Mouse (Mus musculus): Measurements from ENCODE around the gene Zmiz1.

The Zmiz1 gene

GRCm38 (mm10) chr14:25422946-25423345 is 36.0 kb upstream of the Zmiz1 start:
- TF ChIP-seq POU5F1 (IDR thresholded peaks at IDR 0.05; ENCODE audit: borderline replicate concordance, low read length), result no peak
- no peak for TF ChIP-seq NANOG (IDR thresholded peaks at IDR 0.05; ENCODE audit: borderline replicate concordance, low read length)
- Histone ChIP-seq H3K4me1 (replicated peaks; ENCODE audit: low read depth, low read length) (peaks cover 4% of the 10 kb centered on the region; the same call in 1 of the 2 replicates), H3K36me3 (ENCODE audit: insufficient read depth, low read length) (no peaks in the 10 kb centered on the region), H3K9me3 (ENCODE audit: low read length) (no peaks in the 10 kb centered on the region), H3K4me3 (replicated peaks; ENCODE audit: low read length) (no peak overlapping the region), H3K27me3 (ENCODE audit: insufficient read depth, low read length) (peaks cover 21% of the 10 kb centered on the region)

GRCm38 (mm10) chr14:25423721-25424443 is 35.1 kb upstream of the Zmiz1 start:
- Histone ChIP-seq H3K9me3 (ENCODE audit: low read length) (no peaks in the 10 kb centered on the region), H3K36me3 (ENCODE audit: insufficient read depth, low read length) (no peaks in the 10 kb centered on the region), H3K4me3 (replicated peaks; ENCODE audit: low read length) (no peak overlapping the region), H3K4me1 (replicated peaks; ENCODE audit: low read depth, low read length) (peaks cover 4% of the 10 kb centered on the region; the same call in 1 of the 2 replicates), H3K27me3 (ENCODE audit: insufficient read depth, low read length) (peaks cover 18% of the 10 kb centered on the region)
- TF ChIP-seq POU5F1 (IDR thresholded peaks at IDR 0.05; ENCODE audit: borderline replicate concordance, low read length), result no peak
- TF ChIP-seq NANOG (IDR thresholded peaks at IDR 0.05; ENCODE audit: borderline replicate concordance, low read length), result no peak
- no peak for TF ChIP-seq CTCF (conservative IDR thresholded peaks at IDR 0.05; ENCODE audit: low read length)

- Histone ChIP-seq H3K4me3 (replicated peaks; ENCODE audit: low read length) (no peak overlapping the region), H3K36me3 (ENCODE audit: insufficient read depth, low read length) (no peaks in the 10 kb centered on the region), H3K9me3 (ENCODE audit: low read length) (no peaks in the 10 kb centered on the region), H3K4me1 (replicated peaks; ENCODE audit: low read depth, low read length) (peaks cover 7% of the 10 kb centered on the region), H3K27me3 (ENCODE audit: insufficient read depth, low read length) (peaks cover 17% of the 10 kb centered on the region; the same call in 1 of the 2 replicates)
- no peak for TF ChIP-seq CTCF (conservative IDR thresholded peaks at IDR 0.05; ENCODE audit: low read length)
- no peak for TF ChIP-seq NANOG (IDR thresholded peaks at IDR 0.05; ENCODE audit: borderline replicate concordance, low read length)
- no peak for TF ChIP-seq POU5F1 (IDR thresholded peaks at IDR 0.05; ENCODE audit: borderline replicate concordance, low read length)
Observed at GRCm38 (mm10) chr14:25438255-25438654, 20.7 kb upstream of the Zmiz1 start.

GRCm38 (mm10) chr14:25440116-25440515 is 18.9 kb upstream of the Zmiz1 start:
- Histone ChIP-seq H3K4me3 (replicated peaks; ENCODE audit: low read length) (no peak overlapping the region), H3K36me3 (ENCODE audit: insufficient read depth, low read length) (no peaks in the 10 kb centered on the region), H3K9me3 (ENCODE audit: low read length) (no peaks in the 10 kb centered on the region), H3K27me3 (ENCODE audit: insufficient read depth, low read length) (peaks cover 25% of the 10 kb centered on the region), H3K4me1 (replicated peaks; ENCODE audit: low read depth, low read length) (peaks cover 7% of the 10 kb centered on the region)
- TF ChIP-seq NANOG (IDR thresholded peaks at IDR 0.05; ENCODE audit: borderline replicate concordance, low read length), result no peak
- TF ChIP-seq CTCF (conservative IDR thresholded peaks at IDR 0.05; ENCODE audit: low read length), result no peak
- TF ChIP-seq POU5F1 (IDR thresholded peaks at IDR 0.05; ENCODE audit: borderline replicate concordance, low read length), result no peak

GRCm38 (mm10) chr14:25440777-25441176 is 18.2 kb upstream of the Zmiz1 start:
- no peak for TF ChIP-seq CTCF (conservative IDR thresholded peaks at IDR 0.05; ENCODE audit: low read length)
- TF ChIP-seq POU5F1 (IDR thresholded peaks at IDR 0.05; ENCODE audit: borderline replicate concordance, low read length), result no peak
- no peak for TF ChIP-seq NANOG (IDR thresholded peaks at IDR 0.05; ENCODE audit: borderline replicate concordance, low read length)
- Histone ChIP-seq H3K36me3 (ENCODE audit: insufficient read depth, low read length) (no peaks in the 10 kb centered on the region), H3K4me3 (replicated peaks; ENCODE audit: low read length) (no peak overlapping the region), H3K27me3 (ENCODE audit: insufficient read depth, low read length) (peaks cover 31% of the 10 kb centered on the region), H3K9me3 (ENCODE audit: low read length) (no peaks in the 10 kb centered on the region), H3K4me1 (replicated peaks; ENCODE audit: low read depth, low read length) (peaks cover 7% of the 10 kb centered on the region)

- H3K36me3 ChIP-seq (ENCODE audit: insufficient read depth, low read length), result no peaks in the 10 kb centered on the region
- H3K4me1 ChIP-seq (replicated peaks; ENCODE audit: low read depth, low read length), result peaks cover 8% of the 10 kb centered on the region
- no peak overlapping the region for H3K4me3 ChIP-seq (replicated peaks; ENCODE audit: low read length)
- TF ChIP-seq CTCF (conservative IDR thresholded peaks at IDR 0.05; ENCODE audit: low read length) (no peak), NANOG (IDR thresholded peaks at IDR 0.05; ENCODE audit: borderline replicate concordance, low read length) (no peak), POU5F1 (IDR thresholded peaks at IDR 0.05; ENCODE audit: borderline replicate concordance, low read length) (no peak)
- H3K9me3 ChIP-seq (ENCODE audit: low read length), result no peaks in the 10 kb centered on the region
- peaks cover 38% of the 10 kb centered on the region for H3K27me3 ChIP-seq (ENCODE audit: insufficient read depth, low read length)
Observed at GRCm38 (mm10) chr14:25441469-25441868, 17.5 kb upstream of the Zmiz1 start.

GRCm38 (mm10) chr14:25442676-25443075 is 16.3 kb upstream of the Zmiz1 start:
- H3K4me1 ChIP-seq (replicated peaks; ENCODE audit: low read depth, low read length), result peaks cover 18% of the 10 kb centered on the region
- peaks cover 47% of the 10 kb centered on the region for H3K27me3 ChIP-seq (ENCODE audit: insufficient read depth, low read length)
- H3K36me3 ChIP-seq (ENCODE audit: insufficient read depth, low read length), result no peaks in the 10 kb centered on the region
- H3K9me3 ChIP-seq (ENCODE audit: low read length), result no peaks in the 10 kb centered on the region
- H3K4me3 ChIP-seq (replicated peaks; ENCODE audit: low read length), result no peak overlapping the region
- TF ChIP-seq POU5F1 (IDR thresholded peaks at IDR 0.05; ENCODE audit: borderline replicate concordance, low read length) (no peak), NANOG (IDR thresholded peaks at IDR 0.05; ENCODE audit: borderline replicate concordance, low read length) (no peak), CTCF (conservative IDR thresholded peaks at IDR 0.05; ENCODE audit: low read length) (no peak)

GRCm38 (mm10) chr14:25447136-25447775 is 11.7 kb upstream of the Zmiz1 start:
- H3K27me3 ChIP-seq (ENCODE audit: insufficient read depth, low read length), result peaks cover 68% of the 10 kb centered on the region
- TF ChIP-seq CTCF (conservative IDR thresholded peaks at IDR 0.05; ENCODE audit: low read length) (no peak), POU5F1 (IDR thresholded peaks at IDR 0.05; ENCODE audit: borderline replicate concordance, low read length) (no peak)
- peaks cover 33% of the 10 kb centered on the region for H3K4me1 ChIP-seq (replicated peaks; ENCODE audit: low read depth, low read length)
- no peaks in the 10 kb centered on the region for H3K36me3 ChIP-seq (ENCODE audit: insufficient read depth, low read length)
- H3K9me3 ChIP-seq (ENCODE audit: low read length), result no peaks in the 10 kb centered on the region
- H3K4me3 ChIP-seq (replicated peaks; ENCODE audit: low read length), result no peak overlapping the region
